Mouse (Mus musculus): ENCODE measurements around the gene Prtg.
A peak's percentile ranks its signal among the peaks of the same experiment; 100 is the strongest.

The Prtg gene

GRCm38 (mm10) chr9:72806731-72807419, at the start of gene Prtg:
Gene Prtg (plus strand): TSS chr9:72806874.
- peak; percentile 73 for DNase-seq (ENCODE audit: low read depth)

- DNase-seq (ENCODE audit: low read depth) = no peak
Observed at GRCm38 (mm10) chr9:72757143-72757542, 49.5 kb upstream of the Prtg start.

DNA sequence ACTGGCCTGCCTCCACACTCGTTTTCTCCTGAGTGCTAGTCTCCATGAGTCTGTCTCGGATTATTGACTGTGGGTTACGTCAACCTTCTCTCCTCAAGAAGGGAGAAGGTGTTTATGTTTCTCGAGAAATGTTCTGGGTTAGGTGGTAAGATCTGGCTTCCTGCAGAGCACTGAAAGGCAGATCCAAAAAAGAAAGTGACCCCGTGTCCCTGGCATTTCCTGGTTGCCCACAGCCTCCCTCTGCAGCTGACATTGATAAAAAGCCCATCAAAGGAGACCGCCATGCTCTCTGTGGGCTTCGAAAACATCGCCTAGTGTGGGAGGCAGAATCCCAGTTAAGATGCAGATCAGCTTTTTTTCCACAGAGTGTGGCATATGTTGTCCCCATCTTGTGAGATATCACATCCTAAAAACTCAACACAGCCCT, 48.0 kb upstream of the Prtg start:
- peak; percentile 42 for DNase-seq (ENCODE audit: low read depth)

- DNase-seq (ENCODE audit: low read depth) = peak; percentile 66
Observed at GRCm38 (mm10) chr9:72763050-72763718, 43.5 kb upstream of the Prtg start.

- peak; percentile 93 for DNase-seq (ENCODE audit: low read depth)
Observed at GRCm38 (mm10) chr9:72766789-72767349, 39.8 kb upstream of the Prtg start.

- DNase-seq (ENCODE audit: low read depth) = no peak
Observed at GRCm38 (mm10) chr9:72775022-72775421, 31.7 kb upstream of the Prtg start.

GRCm38 (mm10) chr9:72779004-72779403, 27.7 kb upstream of the Prtg start:
- no peak for DNase-seq (ENCODE audit: low read depth)

DNA sequence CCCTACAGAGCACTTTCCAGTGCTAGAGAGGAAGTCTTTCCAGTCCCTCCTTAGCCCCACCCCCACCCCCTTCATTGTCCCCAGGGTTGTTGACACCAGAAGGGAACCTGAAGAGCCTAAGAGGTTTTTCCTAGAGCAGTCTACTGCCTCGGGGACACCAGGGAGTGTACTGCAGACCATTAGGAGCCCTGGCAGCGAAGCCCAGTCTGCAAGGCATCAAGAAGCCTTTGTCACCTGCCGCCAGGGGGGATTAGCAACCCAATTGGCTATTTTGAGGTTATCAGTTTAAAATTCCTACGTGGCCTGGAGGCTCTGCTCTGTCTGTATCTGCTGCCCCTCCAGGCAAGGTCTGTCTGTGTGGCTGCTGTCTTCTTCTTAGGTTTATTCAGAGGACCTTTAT, 26.9 kb upstream of the Prtg start:
- DNase-seq (ENCODE audit: low read depth) = no peak

- DNase-seq (ENCODE audit: low read depth) = no peak
Observed at GRCm38 (mm10) chr9:72780694-72781093, 26.0 kb upstream of the Prtg start.

DNA sequence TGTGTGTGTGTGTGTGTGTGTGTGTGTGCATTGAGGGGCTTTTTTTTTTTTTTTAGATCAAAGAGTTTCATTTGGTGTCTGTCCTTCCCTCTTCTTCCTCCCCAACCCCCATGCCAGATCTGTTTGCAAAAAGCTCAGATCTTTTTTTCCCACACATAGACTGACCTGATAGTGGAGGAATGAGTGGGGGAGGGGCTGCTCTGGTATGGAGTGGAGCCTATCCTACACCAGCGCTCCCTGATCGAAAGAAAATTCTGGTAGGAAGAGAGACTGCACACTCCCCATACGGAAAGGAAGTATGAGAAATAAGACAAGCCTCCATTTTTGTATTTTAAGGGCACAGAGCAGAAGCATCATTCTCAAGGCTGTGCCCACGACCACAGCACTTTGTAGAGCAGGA, 25.2 kb upstream of the Prtg start:
- no peak for DNase-seq (ENCODE audit: low read depth)

DNA sequence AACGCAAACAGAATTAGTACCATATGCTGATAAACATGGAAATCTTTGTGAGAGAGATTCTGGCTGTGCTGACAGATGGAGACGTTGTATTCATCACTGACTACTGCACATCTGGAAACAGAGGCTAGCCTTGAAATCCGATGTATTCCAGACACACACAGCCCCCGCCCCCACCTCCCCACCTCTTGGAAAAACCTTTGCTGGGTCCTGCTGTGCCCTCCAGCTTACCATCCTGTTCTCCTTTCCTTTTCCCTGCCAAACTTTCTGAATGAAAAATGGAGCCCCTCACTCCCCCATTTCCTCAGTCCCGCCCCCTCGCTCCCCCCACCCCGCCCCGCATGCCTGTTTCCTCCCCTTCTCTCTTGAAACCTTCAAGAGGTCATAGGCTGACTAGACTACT, 24.6 kb upstream of the Prtg start:
- DNase-seq (ENCODE audit: low read depth) = no peak

- DNase-seq (ENCODE audit: low read depth) = no peak
Observed at GRCm38 (mm10) chr9:72787732-72788131, 18.9 kb upstream of the Prtg start.

DNA sequence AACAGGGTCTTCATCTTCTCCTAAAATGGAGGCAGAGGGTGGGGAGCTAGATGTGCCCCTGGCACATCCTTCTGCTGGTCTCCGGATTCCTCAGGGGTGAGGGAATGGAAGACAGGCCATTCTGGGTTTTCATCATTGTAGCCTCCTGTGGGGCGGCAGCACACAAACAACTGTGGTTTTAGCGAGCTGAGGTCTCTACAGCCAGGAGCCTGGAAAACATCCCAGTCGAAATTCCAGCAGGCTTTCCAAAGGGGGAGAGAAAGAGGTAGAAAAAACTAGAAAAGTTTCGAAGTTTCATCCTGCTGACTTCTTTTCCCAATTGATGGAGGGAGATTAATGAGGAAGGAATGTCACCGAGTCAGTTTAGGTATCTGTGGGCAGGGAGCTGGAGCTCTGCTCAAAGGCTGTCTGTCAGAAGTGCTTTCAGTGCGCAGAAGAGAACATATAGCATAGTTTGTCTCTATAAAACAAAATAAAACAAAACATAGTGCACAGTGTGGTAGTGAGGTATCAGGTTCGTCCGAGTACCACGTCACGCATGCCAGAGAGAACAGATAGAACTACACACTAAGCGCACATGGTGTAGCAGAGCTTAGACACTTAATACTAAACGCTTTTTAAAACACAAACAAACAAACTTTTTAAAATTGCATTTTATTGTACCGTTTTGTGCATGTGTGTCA, 16.0 kb upstream of the Prtg start:
- DNase-seq (ENCODE audit: low read depth) = peak; percentile 49

DNA sequence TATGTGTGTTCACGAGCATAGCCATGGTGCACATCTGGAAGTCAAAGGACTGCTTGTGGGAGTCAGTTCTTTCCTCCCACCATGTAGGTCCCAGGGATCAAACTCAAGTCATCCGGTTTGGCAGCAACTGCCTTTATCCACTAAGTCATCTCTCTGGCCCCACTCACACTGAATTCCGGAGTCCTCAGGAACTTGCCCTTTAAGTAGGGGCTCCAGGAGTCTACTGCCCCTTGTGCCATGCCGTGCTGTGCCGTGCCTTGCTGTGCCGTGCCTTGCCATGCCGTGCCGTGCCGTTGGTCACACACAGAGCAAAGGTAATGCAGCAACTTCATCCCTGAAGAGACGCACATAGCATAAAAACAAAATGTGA, 15.5 kb upstream of the Prtg start:
- DNase-seq (ENCODE audit: low read depth) = peak; percentile 58

GRCm38 (mm10) chr9:72791681-72792080, 15.0 kb upstream of the Prtg start:
- peak; percentile 87 for DNase-seq (ENCODE audit: low read depth)

DNA sequence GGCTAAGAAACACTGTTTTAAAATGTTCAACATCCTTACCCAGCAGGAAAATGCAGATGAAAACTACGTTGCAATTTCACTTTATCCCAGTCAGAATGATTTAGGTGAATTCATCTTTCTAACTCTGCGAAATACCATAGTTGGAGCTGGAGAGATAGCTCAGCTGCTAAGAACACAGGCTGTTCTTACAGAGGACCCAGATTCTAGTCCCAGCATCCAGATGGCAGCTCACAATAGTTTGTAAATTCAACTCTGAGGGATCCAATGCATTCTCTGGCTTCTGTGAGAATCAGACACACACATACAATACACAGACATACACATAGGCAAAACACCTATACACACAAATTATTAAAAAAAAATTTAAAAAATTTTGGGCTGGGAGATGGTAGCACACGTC, 11.4 kb upstream of the Prtg start:
- no peak for DNase-seq (ENCODE audit: low read depth)

GRCm38 (mm10) chr9:72797136-72797621, 9.5 kb upstream of the Prtg start:
- DNase-seq (ENCODE audit: low read depth) = peak; percentile 47

DNA sequence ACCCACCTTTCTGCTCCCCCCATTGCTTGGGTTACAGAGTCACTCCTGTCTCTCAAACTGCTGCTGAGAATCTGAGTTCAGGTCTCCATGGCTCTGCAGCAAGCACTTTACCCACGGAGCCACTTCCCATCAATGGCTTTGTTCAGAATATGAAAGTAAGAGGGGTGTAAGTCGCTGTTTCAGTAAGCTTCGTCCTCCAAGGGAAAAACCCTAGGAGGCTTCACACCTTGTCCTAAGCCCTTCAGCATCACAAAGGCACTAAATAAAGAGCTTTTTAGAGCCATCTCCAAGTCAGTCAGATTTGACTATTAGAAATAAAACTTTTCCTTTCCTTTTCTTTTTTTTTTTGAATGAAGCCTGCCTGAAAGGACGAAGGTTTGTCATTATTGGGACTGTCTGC, 3.4 kb upstream of the Prtg start:
- no peak for DNase-seq (ENCODE audit: low read depth)

GRCm38 (mm10) chr9:72806146-72806545, 528 bp upstream of the Prtg start:
- no peak for DNase-seq (ENCODE audit: low read depth)

GRCm38 (mm10) chr9:72807420-72808005, 839 bp downstream of the Prtg start:
- peak; percentile 85 for DNase-seq (ENCODE audit: low read depth)

GRCm38 (mm10) chr9:72808176-72808575, 1.5 kb downstream of the Prtg start:
- DNase-seq (ENCODE audit: low read depth) = no peak

DNA sequence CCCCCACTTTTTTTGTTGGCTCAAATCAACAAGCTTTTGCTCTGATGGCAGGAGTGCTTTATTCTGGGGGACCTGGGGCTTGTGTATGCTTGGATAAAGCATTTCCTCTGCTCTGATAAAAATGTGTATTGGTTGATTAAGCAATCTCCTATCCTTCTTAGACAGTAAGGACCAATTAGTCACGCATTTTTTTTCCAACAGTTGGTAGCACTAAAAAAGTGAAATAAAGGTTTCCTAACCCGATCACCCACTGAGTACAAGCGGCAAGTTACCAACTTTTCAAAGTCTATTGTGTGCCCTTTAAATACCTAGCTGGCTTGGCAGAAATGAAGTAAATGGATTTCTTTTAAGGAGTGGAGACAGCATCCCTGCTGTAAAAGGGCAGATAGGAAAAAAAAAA, 1.9 kb downstream of the Prtg start:
- DNase-seq (ENCODE audit: low read depth) = no peak

All from NIH3T3 (cell line).